Mouse (Mus musculus): Measurements from ENCODE around the gene Btbd9.

DNA sequence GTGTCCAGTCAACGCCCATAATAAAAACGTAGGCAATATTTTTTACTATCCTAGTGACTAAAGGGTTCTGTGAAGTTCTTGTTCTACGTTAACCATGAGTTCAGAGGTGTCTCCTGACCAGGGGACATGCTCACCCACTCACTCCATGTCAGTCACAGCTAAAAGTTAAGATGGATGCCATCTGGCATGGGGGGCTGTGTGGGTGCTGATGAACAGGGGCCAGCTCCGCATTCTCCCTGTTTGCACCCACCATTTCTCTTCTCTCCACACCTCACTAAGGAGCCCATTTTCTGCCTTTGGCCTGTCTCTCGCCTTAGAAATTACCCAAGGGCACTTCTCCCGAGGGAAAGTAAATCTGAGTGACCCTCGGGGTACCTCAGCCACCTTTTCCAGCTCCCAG is 63.8 kb downstream of the Btbd9 start:
- TF ChIP-seq CTCF (conservative IDR thresholded peaks at IDR 0.05; ENCODE audit: low read length) (no peak), NANOG (IDR thresholded peaks at IDR 0.05; ENCODE audit: borderline replicate concordance, low read length) (no peak)
